Mouse (Mus musculus) urinary bladder, postnatal 4 days (tissue): ENCODE measurements around the gene Nr2f1.
A peak's percentile ranks its signal among the peaks of the same experiment; 100 is the strongest.

Source experiments
- DNase-seq, 2 experiments: peaks; one replicate each; pipeline ENCODE4 v3.0.0; 2021 to 2022; ENCODE audit warnings: low spot score in 2 of 2

The Nr2f1 gene

GRCm38 (mm10) chr13:78200407-78200806 is 850 bp upstream of the Nr2f1 start:
- DNase-seq: no peak

GRCm38 (mm10) chr13:78198871-78199641 is 501 bp downstream of the Nr2f1 start:
- peak in 1 of 2 experiments; percentile 52 for DNase-seq

- no peak for DNase-seq
Measured at GRCm38 (mm10) chr13:78198391-78198870, 1.1 kb downstream of the Nr2f1 start.

- DNase-seq: no peak
Measured at GRCm38 (mm10) chr13:78197819-78198390, 1.7 kb downstream of the Nr2f1 start.

GRCm38 (mm10) chr13:78197286-78197818 is 2.2 kb downstream of the Nr2f1 start:
- DNase-seq: no peak

GRCm38 (mm10) chr13:78196236-78196796 is 3.2 kb downstream of the Nr2f1 start:
- DNase-seq: no peak

GRCm38 (mm10) chr13:78195601-78196115 is 3.9 kb downstream of the Nr2f1 start:
- DNase-seq: no peak

GRCm38 (mm10) chr13:78194850-78195600 is 4.5 kb downstream of the Nr2f1 start:
- no peak for DNase-seq

- DNase-seq: no peak
Measured at GRCm38 (mm10) chr13:78194135-78194849, 5.3 kb downstream of the Nr2f1 start.

- DNase-seq: no peak
Measured at GRCm38 (mm10) chr13:78193211-78193610, 6.3 kb downstream of the Nr2f1 start.

- no peak for DNase-seq
Measured at GRCm38 (mm10) chr13:78189586-78189985, 10.0 kb downstream of the Nr2f1 start.

- DNase-seq: no peak
Measured at GRCm38 (mm10) chr13:78187833-78188232, 11.7 kb downstream of the Nr2f1 start.

GRCm38 (mm10) chr13:78186340-78186946 is 13.1 kb downstream of the Nr2f1 start:
- no peak for DNase-seq

GRCm38 (mm10) chr13:78184786-78185466 is 14.6 kb downstream of the Nr2f1 start:
- DNase-seq: no peak

- no peak for DNase-seq
Measured at GRCm38 (mm10) chr13:78183986-78184385, 15.6 kb downstream of the Nr2f1 start.

GRCm38 (mm10) chr13:78183004-78183403 is 16.6 kb downstream of the Nr2f1 start:
- DNase-seq: no peak

- DNase-seq: no peak
Measured at GRCm38 (mm10) chr13:78181930-78182558, 17.5 kb downstream of the Nr2f1 start.

- DNase-seq: no peak
Measured at GRCm38 (mm10) chr13:78181071-78181929, 18.3 kb downstream of the Nr2f1 start.

GRCm38 (mm10) chr13:78180261-78180660 is 19.3 kb downstream of the Nr2f1 start:
- DNase-seq: no peak
